Mouse (Mus musculus) intestine, embryonic 14.5 days (tissue): ENCODE data around the gene Lgr4. TPM values are rescaled to one million over a fixed set of nuclear protein-coding genes. Genes with fewer than 3 reads are reported as not detected.

Experiments
- ATAC-seq: fragments of 200-750 bp; cut with Nextera tagmentation; replicated peaks from 2 replicates; pipeline ENCODE4 v1.8.0; 2017; ENCODE audit warnings: low read depth, moderate number of reproducible peaks, moderate TSS enrichment, moderate library complexity; ENCODE audit not compliant: low FRiP score, low TSS enrichment
- DNase-seq: peaks from one replicate; pipeline ENCODE4 v3.0.0-alpha.2; 2018; ENCODE audit warnings: low spot score
- H3K27ac ChIP-seq: fragments of 300-500 bp; sonication (generic); 2 replicates; pipeline ENCODE4 v1.5.1; 2014; ENCODE audit warnings: low read depth, mild to moderate bottlenecking, control low read depth
- H3K27me3 ChIP-seq: fragments of 300-500 bp; sonication (generic); replicated peaks from 2 replicates; pipeline ENCODE4 v1.6.1; 2014; ENCODE audit warnings: low read length, control low read depth; ENCODE audit not compliant: control insufficient read depth, insufficient read depth
- H3K36me3 ChIP-seq: fragments of 300-500 bp; sonication (generic); 2 replicates; pipeline ENCODE4 v1.6.1; 2014; ENCODE audit warnings: low read length, control low read depth; ENCODE audit not compliant: control insufficient read depth, insufficient read depth
- H3K4me1 ChIP-seq: fragments of 300-500 bp; sonication (generic); replicated peaks from 2 replicates; pipeline ENCODE4 v1.6.1; 2014; ENCODE audit warnings: low read length, control low read depth, mixed read lengths; ENCODE audit not compliant: control insufficient read depth, insufficient read depth
- H3K4me2 ChIP-seq: fragments of 300-500 bp; sonication (generic); 2 replicates; pipeline ENCODE4 v1.6.1; 2014; ENCODE audit warnings: low read length
- H3K4me3 ChIP-seq: fragments of 300-500 bp; sonication (generic); 2 replicates; pipeline ENCODE4 v1.5.1; 2014; ENCODE audit warnings: low read depth, low read length, control low read depth, mixed read lengths
- H3K9ac ChIP-seq: fragments of 300-500 bp; sonication (generic); 2 replicates; pipeline ENCODE4 v1.6.1; 2014; ENCODE audit warnings: mild to moderate bottlenecking, low read length
- H3K9me3 ChIP-seq: fragments of 300-500 bp; sonication (generic); 2 replicates; pipeline ENCODE4 v1.6.1; 2016; ENCODE audit warnings: low read length, control low read depth; ENCODE audit not compliant: control insufficient read depth
- WGBS: fragments of 180-500 bp; shearing (Covaris S2); extraction: QIAGEN DNeasy Blood & Tissue Kit; methylation state at CpG from one replicate; pipeline ENCODE4 v1.1.7; 2014; 5-methylcytosine and 5-hydroxymethylcytosine counted together
- polyA plus RNA-seq: library from polyadenylated mRNA; unstranded; fragments of >200 nt; fragmentation: Nextera tagmentation; extraction: Ambion mirVana; gene quantifications from 2 replicates; pipeline ENCODE4 v1.2.1, GENCODE M21; 2014

Gene Lgr4
- polyA plus RNA-seq, 1 experiment from 2014 or later: 48.8 TPM

DNA sequence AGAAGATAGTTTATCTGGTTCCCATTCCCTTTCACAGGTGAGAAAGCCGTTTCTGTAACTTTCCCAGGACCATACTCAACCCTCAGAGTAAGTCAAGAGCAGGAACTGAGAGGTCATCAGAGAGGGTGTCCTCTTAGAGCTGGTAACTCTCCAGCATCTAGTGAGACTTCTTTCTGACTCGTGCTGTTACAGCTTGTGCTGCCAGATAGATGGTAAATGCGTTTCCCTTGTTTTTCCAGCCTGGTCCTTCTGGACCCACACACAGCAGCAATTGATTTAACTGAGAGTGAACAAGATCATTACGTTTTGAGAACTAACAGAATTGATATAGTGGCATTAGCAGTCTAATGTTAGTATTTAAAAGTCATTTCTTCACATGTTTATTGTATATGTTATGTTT is 16.6 kb downstream of the Lgr4 start:
- Histone ChIP-seq H3K36me3 (peaks cover 9% of the 10 kb centered on the region), H3K27me3 (no peaks in the 10 kb centered on the region), H3K27ac (no peak overlapping the region), H3K9me3 (no peaks in the 10 kb centered on the region), H3K4me3 (no peak overlapping the region), H3K9ac (no peak overlapping the region), H3K4me1 (peaks cover 20% of the 10 kb centered on the region), H3K4me2 (no peak overlapping the region)
- DNase-seq (no peak), ATAC-seq (no peak)
- whole genome bisulfite sequencing: 57% methylated on average over 4 of the region's 4 CpGs

DNA sequence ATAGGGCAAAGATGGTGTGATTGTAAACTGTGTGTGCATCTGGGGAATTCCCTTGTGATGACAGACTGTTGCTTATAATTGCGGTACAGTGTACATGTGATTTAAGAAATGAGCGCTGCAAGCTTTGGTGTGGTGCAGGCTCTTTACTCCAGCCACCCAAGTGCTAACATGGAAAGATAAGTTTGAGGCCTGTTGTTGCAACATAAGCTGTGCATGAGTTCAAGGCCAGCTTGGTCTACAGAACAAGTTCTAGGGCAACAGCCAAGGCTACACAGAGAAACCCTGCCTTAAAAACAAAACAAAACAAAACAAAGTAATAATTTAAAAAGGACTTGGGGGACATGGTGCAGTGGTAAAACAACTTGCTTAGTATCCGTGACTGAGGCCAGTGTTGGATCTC is 17.7 kb downstream of the Lgr4 start:
- no peak overlapping the region for H3K4me3 ChIP-seq
- no peak overlapping the region for H3K9ac ChIP-seq
- H3K4me2 ChIP-seq: no peak overlapping the region
- peaks cover 9% of the 10 kb centered on the region for H3K36me3 ChIP-seq
- DNase-seq (no peak), ATAC-seq (no peak)
- no peak overlapping the region for H3K27ac ChIP-seq
- WGBS: 88% methylated on average over 3 of the region's 3 CpGs
- H3K27me3 ChIP-seq: no peaks in the 10 kb centered on the region
- H3K9me3 ChIP-seq: no peaks in the 10 kb centered on the region
- H3K4me1 ChIP-seq: peaks cover 15% of the 10 kb centered on the region

DNA sequence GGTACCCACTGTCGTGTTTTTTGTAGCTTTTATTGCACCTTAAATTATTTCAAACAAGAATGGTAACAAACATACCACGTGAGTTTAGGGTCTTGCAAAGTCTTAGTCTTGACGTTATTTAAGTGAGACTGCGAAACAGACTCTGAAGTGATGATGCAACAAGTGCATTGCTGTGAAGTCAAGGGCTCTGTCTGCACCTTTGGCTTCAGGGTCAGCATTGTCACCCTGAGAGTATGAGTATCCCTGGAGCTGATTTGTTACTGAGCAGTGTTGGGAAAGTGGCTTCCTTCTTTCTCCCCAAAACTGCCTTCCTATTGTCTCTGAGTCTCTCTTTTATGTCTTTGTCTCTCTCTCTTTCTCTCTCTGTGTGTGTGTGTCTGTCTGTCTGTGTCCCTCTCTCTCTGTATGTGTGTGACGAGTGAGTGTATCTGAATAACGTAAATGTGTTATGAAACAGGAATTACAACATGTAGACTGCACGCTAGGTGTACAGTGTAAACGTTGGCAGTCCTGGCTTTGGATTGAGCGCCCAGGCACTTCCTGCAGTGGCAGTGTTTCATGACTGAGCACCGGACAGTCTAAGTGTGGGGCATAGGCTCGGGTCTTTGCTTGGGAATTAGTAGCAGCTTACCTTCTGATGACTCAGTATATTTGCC is 18.4 kb downstream of the Lgr4 start:
- H3K4me2 ChIP-seq: no peak overlapping the region
- peaks cover 7% of the 10 kb centered on the region for H3K36me3 ChIP-seq
- H3K27me3 ChIP-seq: no peaks in the 10 kb centered on the region
- no peak overlapping the region for H3K9ac ChIP-seq
- ATAC-seq (no peak), DNase-seq (no peak)
- no peak overlapping the region for H3K4me3 ChIP-seq
- H3K4me1 ChIP-seq: peaks cover 15% of the 10 kb centered on the region
- 56% methylated on average over 11 of the region's 11 CpGs for WGBS
- no peak overlapping the region for H3K27ac ChIP-seq
- no peaks in the 10 kb centered on the region for H3K9me3 ChIP-seq

- H3K4me2 ChIP-seq: no peak overlapping the region
- WGBS: 39% methylated on average over 2 of the region's 2 CpGs
- DNase-seq (no peak), ATAC-seq (no peak)
- H3K4me1 ChIP-seq: peaks cover 15% of the 10 kb centered on the region
- no peak overlapping the region for H3K27ac ChIP-seq
- H3K4me3 ChIP-seq: no peak overlapping the region
- H3K9me3 ChIP-seq: no peaks in the 10 kb centered on the region
- H3K9ac ChIP-seq: no peak overlapping the region
- no peaks in the 10 kb centered on the region for H3K27me3 ChIP-seq
- H3K36me3 ChIP-seq: peaks cover 7% of the 10 kb centered on the region
Measured at GRCm38 (mm10) chr2:109936410-109936755, 18.9 kb downstream of the Lgr4 start.

GRCm38 (mm10) chr2:109941973-109942444 is 24.6 kb downstream of the Lgr4 start:
- Histone ChIP-seq H3K4me3 (no peak overlapping the region), H3K36me3 (no peaks in the 10 kb centered on the region), H3K27ac (no peak overlapping the region), H3K4me2 (no peak overlapping the region), H3K9ac (no peak overlapping the region), H3K9me3 (no peaks in the 10 kb centered on the region), H3K4me1 (peaks cover 9% of the 10 kb centered on the region), H3K27me3 (no peaks in the 10 kb centered on the region)
- ATAC-seq (no peak), DNase-seq (no peak)
- 60% methylated on average over 5 of the region's 5 CpGs for WGBS

DNA sequence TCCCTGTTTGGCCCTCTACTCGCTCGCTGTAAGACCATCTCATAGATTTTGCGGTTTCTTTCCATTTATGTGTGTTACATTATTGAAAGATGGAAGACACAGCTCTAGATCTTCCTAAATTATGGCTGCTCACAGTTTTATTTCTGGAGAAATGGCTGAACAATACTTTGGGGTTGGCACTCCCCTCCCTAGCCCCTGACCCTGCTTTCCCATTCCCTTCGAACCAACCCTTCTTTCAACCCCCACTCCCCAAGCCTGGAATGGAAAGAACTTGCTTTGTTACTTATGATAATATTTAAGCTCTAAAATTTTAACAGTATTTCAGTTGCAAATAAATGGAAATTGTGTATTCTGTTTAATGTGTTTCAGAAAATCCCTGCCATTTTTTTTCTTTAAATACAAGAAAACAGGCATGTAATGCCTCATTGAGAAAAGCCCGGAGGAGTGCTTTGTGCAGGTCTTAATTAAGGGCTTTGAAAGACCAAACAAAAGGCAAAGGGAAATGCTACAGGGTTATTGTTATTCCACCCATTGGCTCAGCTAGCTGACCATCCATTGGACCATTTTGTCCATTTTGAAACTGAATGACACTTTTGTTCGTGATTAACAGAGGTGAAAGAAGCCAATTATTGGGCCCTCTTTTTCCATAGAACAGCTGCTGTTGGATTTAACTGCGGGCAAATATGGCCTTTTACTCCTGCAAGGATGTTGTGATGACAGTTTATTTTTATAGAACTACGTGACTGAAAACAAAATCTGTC is 25.5 kb downstream of the Lgr4 start:
- Histone ChIP-seq H3K27me3 (no peaks in the 10 kb centered on the region), H3K36me3 (no peaks in the 10 kb centered on the region), H3K4me3 (no peak overlapping the region), H3K9me3 (no peaks in the 10 kb centered on the region), H3K4me1 (peaks cover 9% of the 10 kb centered on the region), H3K9ac (no peak overlapping the region), H3K27ac (no peak overlapping the region), H3K4me2 (no peak overlapping the region)
- 78% methylated on average over 8 of the region's 8 CpGs for WGBS
- DNase-seq (no peak), ATAC-seq (no peak)

DNA sequence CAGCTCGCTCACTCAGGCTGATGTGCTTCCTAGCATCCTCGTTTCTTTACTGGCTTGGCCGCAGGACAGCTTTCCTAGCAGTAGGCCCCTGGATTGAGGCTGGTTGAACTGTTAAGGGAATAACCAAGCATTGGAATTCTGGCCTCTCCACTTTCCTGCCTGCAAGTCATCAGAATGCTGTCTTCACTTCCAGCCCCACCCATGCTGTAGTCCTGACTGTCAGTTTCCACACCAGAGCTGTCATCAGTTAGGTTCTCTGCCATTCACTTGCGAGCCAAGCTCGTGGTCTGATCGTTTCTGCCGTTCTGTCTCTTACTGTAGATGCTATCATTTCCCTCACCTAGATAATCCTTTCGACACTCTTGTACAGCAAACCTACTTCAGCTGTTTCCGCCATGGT is 27.5 kb downstream of the Lgr4 start:
- H3K27ac ChIP-seq: no peak overlapping the region

GRCm38 (mm10) chr2:109945532-109945931 is 28.1 kb downstream of the Lgr4 start:
- H3K9ac ChIP-seq: no peak overlapping the region
- peaks cover 9% of the 10 kb centered on the region for H3K4me1 ChIP-seq
- DNase-seq (no peak), ATAC-seq (no peak)
- no peaks in the 10 kb centered on the region for H3K9me3 ChIP-seq
- no peak overlapping the region for H3K27ac ChIP-seq
- H3K36me3 ChIP-seq: no peaks in the 10 kb centered on the region
- H3K4me2 ChIP-seq: no peak overlapping the region
- H3K27me3 ChIP-seq: no peaks in the 10 kb centered on the region
- 90% methylated on average over 4 of the region's 4 CpGs for WGBS
- H3K4me3 ChIP-seq: no peak overlapping the region

More for the DNA sequence above, 27.5 kb downstream of the Lgr4 start:
- 78% methylated on average over 9 of the region's 9 CpGs for WGBS
- no peak for DNase-seq
- H3K4me2 ChIP-seq: no peak overlapping the region
- H3K9me3 ChIP-seq: no peaks in the 10 kb centered on the region
- peaks cover 9% of the 10 kb centered on the region for H3K4me1 ChIP-seq
- no peaks in the 10 kb centered on the region for H3K27me3 ChIP-seq
- ATAC-seq: no peak
- no peaks in the 10 kb centered on the region for H3K36me3 ChIP-seq
- no peak overlapping the region for H3K4me3 ChIP-seq
- no peak overlapping the region for H3K9ac ChIP-seq

GRCm38 (mm10) chr2:109946426-109946825 is 29.0 kb downstream of the Lgr4 start:
- Histone ChIP-seq H3K9ac (no peak overlapping the region), H3K4me3 (no peak overlapping the region), H3K27ac (no peak overlapping the region), H3K36me3 (no peaks in the 10 kb centered on the region), H3K4me2 (no peak overlapping the region), H3K27me3 (no peaks in the 10 kb centered on the region), H3K4me1 (peaks cover 9% of the 10 kb centered on the region), H3K9me3 (no peaks in the 10 kb centered on the region)
- WGBS: 94% methylated on average over 6 of the region's 6 CpGs
- DNase-seq (no peak), ATAC-seq (no peak)
